Mouse (Mus musculus): ENCODE data around the gene Pik3c2a. TPM values are rescaled to one million over a fixed set of nuclear protein-coding genes. Genes with fewer than 3 reads are reported as not detected.

The Pik3c2a gene
- polyA plus RNA-seq, 1 experiment from 2014 or later = 22.0 TPM

DNA sequence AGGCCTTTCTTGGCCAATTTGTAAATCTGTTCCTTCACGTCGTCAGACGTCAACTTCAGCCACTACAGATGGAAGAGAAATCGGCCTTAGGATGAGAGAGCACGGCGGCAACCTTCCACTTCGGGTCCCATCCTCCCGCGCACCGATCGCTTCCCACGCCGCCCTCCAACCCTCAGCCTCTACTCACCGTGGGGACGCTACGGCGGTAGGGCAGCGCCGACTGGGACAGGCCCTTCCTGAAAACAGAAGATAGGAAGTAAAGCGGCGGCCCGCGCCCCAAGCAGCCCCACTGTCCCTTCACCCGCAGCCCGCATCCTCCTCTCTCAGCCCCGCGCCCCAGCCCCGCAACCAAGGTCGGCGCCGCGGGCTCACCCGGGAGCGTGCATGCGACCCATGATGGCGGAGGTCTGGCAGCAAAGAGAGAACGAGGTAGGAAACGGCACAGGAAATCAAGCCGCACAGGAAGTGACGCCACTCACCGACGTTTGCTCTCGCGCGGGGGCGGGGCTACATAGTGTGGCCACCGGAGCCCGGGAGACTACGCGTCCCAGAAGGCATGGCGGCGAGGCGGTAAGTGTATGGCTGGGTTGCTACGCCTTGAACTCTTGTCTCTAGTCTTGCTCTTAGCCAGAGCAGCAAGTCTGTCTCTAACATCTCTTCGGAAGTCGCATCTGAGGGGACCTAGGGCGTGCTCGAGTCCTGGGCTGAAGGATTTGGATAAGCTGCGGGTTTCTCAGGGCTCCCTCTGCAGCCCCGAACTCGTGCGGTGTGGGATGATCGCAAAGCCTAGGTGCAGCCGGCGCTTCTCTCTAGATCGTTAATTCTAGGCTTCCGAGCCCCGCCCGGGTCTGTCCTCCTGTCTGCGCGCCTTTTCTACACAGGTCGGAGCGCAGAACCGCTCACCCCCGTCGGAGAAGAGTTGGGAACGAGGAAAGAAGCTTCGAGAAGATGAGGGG lies 109.3 kb downstream of the Pik3c2a start, which contains the start of gene Rps13:
Rps13 (minus strand) TSS at position 483 of the 956 bp plus-strand sequence.
- under 1% methylated on average over 73 of the region's 78 CpGs for WGBS (ENCODE audit: missing documents)
- peak within 1 kb of the TSS; percentile 87 for H3K4me3 ChIP-seq (ENCODE audit: inconsistent target)
- H3K27ac ChIP-seq = peak within 1 kb of the TSS; percentile 66
- H3K36me3 ChIP-seq (ENCODE audit: inconsistent target) = peaks cover 22% of the 10 kb centered on the region
- H3K79me2 ChIP-seq (ENCODE audit: inconsistent target) = peaks cover 18% of the 10 kb centered on the region

DNA sequence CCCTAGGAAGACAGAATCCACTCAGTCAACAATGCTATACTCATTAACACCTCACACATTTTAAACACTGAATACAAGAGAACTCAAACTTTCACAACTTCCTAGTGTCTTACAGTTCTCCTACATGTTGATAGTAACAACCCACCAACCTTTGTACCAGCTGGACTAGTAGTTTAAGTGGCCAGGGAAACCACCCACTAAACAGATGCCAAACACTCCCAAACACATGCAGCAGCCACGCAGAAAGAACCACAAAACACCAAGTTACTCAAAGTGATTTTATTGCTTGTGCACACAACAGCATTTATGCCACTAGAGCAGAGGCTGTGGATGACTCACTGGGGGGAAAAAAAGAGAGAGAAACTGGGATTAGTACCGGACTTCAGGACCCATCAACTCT lies 112.0 kb downstream of the Pik3c2a start:
- peaks cover 18% of the 10 kb centered on the region for H3K79me2 ChIP-seq (ENCODE audit: inconsistent target)
- peaks cover 19% of the 10 kb centered on the region for H3K36me3 ChIP-seq (ENCODE audit: inconsistent target)
- no peak overlapping the region for H3K27ac ChIP-seq
- no peak overlapping the region for H3K4me3 ChIP-seq (ENCODE audit: inconsistent target)
- 80% methylated on average over 2 of the region's 2 CpGs for WGBS (ENCODE audit: missing documents)

DNA sequence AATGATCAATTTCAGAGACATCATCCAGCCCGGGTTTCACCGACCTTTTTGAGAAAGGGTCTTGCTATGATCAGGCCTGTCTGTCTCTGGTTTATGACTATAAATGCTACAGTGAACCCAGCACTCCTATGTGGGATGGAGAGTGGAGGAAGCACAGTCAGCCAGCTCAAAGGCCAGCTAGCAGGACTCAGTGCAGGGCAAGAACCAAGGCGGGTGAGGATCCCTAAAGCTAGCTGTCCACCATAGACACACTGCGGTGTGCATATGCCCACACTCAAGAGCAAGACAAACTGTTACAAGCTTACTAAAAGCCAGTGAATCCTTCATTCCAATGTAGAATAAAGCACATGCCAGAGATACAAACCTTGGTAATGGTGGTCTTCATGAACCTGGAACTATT lies 113.4 kb downstream of the Pik3c2a start:
- WGBS (ENCODE audit: missing documents) = 95% methylated on average over 4 of the region's 4 CpGs
- no peak overlapping the region for H3K27ac ChIP-seq
- H3K36me3 ChIP-seq (ENCODE audit: inconsistent target) = peaks cover 19% of the 10 kb centered on the region
- H3K79me2 ChIP-seq (ENCODE audit: inconsistent target) = peaks cover 18% of the 10 kb centered on the region
- no peak overlapping the region for H3K4me3 ChIP-seq (ENCODE audit: inconsistent target)

DNA sequence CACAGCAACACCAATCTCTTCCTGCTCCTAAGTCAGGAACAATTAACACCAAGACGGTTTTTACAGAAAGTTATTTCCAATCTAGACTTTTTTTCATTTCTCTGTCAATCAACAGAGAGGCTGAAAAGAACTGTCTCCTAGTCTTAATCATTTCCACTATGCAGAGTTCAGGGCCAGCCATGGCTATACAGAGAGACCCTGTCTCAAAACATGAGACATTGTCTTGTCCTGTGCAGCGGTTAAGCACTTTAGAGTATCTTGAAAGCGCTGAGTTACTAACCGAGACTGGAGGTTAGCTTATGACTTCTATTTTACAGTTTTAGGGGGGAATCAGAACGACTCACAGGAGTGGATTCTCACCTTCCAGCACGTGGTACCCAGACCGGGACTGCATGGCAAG lies 114.5 kb downstream of the Pik3c2a start:
- H3K27ac ChIP-seq = no peak overlapping the region
- H3K36me3 ChIP-seq (ENCODE audit: inconsistent target) = peaks cover 19% of the 10 kb centered on the region
- 92% methylated on average over 7 of the region's 7 CpGs for WGBS (ENCODE audit: missing documents)

DNA sequence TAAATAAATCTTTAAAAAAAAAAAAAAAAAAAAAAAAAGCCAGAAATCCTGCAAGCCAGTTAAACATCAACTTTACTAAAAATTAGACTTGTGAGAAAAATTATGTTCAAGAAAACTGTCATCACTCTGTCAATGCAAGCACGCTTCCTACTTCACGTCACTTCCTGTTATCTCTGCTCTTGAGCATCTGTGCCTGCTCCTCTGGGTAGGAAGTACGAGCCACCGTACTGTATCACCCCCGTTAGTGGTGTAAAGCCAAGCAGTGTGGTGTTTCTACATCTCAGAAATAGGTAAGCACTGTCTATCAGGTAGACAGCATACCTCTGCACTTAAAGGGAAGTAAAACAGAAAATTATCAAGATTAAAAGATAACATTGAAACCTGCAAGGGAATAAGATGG lies 115.3 kb downstream of the Pik3c2a start:
- 36% methylated on average over 5 of the region's 5 CpGs for WGBS (ENCODE audit: missing documents)
- Histone ChIP-seq H3K27ac (no peak overlapping the region), H3K79me2 (ENCODE audit: inconsistent target) (peaks cover 9% of the 10 kb centered on the region), H3K4me3 (ENCODE audit: inconsistent target) (no peak overlapping the region), H3K36me3 (ENCODE audit: inconsistent target) (peaks cover 19% of the 10 kb centered on the region)

More for the DNA sequence above, 114.5 kb downstream of the Pik3c2a start:
- no peak overlapping the region for H3K4me3 ChIP-seq (ENCODE audit: inconsistent target)
- peaks cover 18% of the 10 kb centered on the region for H3K79me2 ChIP-seq (ENCODE audit: inconsistent target)

DNA sequence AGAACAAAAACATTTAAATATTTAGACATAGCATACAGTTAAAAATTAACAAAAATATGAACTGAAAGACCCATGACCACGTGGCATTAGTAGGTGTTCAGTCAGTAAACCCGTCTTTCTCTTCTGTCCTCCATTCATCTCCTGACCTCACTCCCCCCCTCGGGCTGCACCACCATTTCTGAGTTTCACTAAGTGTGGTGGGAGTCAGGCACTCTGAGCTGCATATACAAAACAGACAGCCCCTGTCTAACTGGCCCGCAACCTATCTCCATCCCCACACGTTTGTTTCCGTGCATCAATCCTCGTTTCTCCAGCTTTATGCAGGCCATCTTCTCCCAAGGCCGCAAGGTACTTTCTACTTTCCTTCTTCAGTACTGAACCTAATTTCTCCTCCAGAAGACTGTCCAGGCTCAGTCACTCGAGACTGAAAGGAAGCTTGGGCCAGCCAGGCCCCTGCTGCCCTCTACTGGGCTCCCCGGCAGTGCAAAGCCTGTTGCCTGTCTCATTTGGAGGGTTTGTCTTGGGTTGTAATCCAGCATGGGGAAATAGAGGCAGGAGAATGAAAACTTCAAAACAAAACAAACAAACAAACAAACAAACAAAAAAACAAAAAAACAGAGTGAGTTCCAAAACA lies 119.8 kb downstream of the Pik3c2a start:
- WGBS (ENCODE audit: missing documents) = 40% methylated on average over 10 of the region's 10 CpGs
- Histone ChIP-seq H3K4me3 (ENCODE audit: inconsistent target) (no peak overlapping the region), H3K36me3 (ENCODE audit: inconsistent target) (no peaks in the 10 kb centered on the region), H3K79me2 (ENCODE audit: inconsistent target) (no peaks in the 10 kb centered on the region), H3K27ac (no peak overlapping the region)

DNA sequence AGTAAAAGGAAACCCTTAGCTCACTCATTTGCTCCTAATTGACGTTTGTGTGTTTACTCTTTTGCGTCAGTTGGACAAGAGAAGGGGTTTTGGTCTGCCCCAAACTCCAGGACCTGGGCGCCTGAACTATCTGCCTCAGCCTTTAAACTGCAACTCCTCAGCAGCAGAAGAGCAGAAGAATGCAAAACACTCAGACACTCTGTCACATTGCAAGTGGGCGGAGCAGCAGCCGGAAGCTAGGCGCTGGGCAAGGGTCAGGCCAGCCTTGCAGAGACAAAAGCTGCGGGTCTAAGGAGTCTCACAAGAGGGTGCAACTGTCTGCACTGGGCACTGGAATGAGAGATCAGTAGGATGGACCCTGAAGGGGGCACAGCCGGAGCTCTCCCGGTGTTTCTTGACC lies 133.8 kb downstream of the Pik3c2a start:
- 41% methylated on average over 9 of the region's 9 CpGs for WGBS (ENCODE audit: missing documents)

DNA sequence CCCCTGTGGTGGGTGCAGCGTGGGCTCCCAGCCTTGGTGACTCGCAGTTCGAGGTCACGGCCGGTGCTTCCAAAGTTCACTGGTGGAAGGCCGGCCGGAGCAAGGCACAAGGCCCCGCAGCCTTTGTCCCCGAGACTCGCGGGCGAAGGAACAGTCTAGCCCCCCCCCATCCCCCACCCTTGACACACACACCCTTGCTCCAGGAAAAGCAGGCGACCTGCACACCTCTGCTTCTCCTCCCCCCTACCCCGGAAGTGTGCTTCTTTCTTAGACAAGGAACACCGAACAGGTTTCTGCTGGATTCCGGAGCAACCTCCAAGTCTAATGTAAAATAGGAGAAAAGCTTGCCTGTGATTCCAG lies 134.6 kb downstream of the Pik3c2a start:
- 16% methylated on average over 13 of the region's 16 CpGs for WGBS (ENCODE audit: missing documents)
- Histone ChIP-seq H3K27ac (no peak overlapping the region), H3K4me3 (ENCODE audit: inconsistent target) (no peak overlapping the region; the same call in 1 of the 2 replicates), H3K36me3 (ENCODE audit: inconsistent target) (no peaks in the 10 kb centered on the region), H3K79me2 (ENCODE audit: inconsistent target) (no peaks in the 10 kb centered on the region)

More for the DNA sequence above, 133.8 kb downstream of the Pik3c2a start:
- Histone ChIP-seq H3K4me3 (ENCODE audit: inconsistent target) (no peak overlapping the region), H3K36me3 (ENCODE audit: inconsistent target) (no peaks in the 10 kb centered on the region), H3K27ac (no peak overlapping the region), H3K79me2 (ENCODE audit: inconsistent target) (no peaks in the 10 kb centered on the region)

DNA sequence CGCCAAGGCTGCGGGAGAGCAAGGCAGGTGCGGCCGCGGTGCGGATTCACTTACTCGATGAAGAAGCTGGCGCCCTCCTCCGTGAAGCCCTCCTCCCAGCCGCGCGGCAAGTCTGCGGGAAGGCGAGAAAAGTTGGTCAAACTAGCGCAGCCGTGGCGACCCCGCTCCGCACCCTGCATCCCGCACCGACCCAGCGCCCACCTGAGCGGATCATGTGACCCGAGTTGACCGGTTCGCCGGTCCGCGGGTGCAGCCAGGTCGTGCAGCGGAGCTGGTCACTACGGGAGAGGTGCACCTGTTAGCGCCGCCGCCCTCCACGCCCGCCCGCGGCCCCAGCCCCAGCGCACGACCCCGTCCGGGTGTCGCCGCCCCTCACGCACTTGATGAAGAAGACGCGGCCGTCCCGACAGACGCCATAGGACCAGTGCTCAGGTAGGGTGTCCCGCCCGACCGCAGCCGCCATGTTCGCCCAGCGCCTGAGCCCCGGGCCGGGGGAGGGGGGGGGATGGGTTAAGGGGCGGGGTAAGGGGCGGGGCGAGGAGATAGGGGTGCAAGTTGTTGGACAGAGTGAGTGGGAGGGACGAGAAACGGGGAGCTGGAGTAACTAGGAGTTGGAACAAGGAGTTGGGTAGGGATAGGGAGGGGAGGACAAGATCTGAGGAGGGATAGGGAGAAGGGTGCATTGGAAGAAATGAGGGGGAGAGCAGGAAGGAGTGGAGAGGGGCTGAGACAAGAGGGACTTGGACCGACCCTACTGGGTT lies 135.2 kb downstream of the Pik3c2a start, which contains the start of gene Plekha7:
Plekha7 (minus strand) TSS at position 506 of the 761 bp plus-strand sequence.
- H3K4me3 ChIP-seq (ENCODE audit: inconsistent target) = no peak within 1 kb of the TSS; the same call in 1 of the 2 replicates
- H3K79me2 ChIP-seq (ENCODE audit: inconsistent target) = no peaks in the 10 kb centered on the region
- H3K36me3 ChIP-seq (ENCODE audit: inconsistent target) = no peaks in the 10 kb centered on the region
- under 1% methylated on average over 61 of the region's 65 CpGs for WGBS (ENCODE audit: missing documents)
- no peak within 1 kb of the TSS for H3K27ac ChIP-seq

DNA sequence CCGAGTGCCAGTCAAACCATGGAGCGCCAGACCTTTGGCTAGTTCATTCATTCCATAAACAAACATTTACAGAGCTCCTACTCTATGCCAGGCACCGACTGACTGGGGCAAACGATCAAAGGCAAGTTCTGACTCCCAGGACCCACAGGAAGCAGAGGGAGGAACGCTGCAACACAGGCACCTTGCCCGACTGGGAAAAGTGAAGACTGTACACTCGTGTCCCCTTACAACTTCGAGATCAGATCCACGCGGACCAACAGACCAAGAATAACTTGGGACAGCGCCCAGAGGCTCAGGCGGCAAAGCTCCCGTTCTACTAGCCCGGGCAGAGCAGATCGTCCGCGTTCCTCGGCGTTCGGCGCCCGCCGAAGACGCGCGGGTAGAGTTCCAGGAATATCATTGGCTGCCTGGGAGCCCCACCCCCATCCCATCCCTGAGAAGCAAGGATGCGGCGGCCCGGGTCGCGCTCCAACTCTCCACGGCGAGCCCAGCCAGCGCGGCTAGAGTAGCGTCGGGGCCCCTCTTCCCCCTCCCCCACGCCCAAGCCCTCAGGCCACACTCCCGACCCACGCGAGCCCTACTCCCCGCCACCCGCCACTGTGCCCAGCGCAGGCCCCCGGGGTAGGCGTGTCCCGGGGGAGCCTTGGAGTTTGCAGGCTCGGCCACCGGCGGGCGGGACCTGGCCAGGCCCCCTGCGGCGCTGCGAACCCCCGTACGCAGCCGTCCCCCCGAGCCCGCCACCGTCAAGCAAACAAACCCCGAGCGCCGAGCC lies 136.0 kb downstream of the Pik3c2a start:
- H3K36me3 ChIP-seq (ENCODE audit: inconsistent target) = no peaks in the 10 kb centered on the region
- no peak overlapping the region for H3K27ac ChIP-seq
- no peaks in the 10 kb centered on the region for H3K79me2 ChIP-seq (ENCODE audit: inconsistent target)
- H3K4me3 ChIP-seq (ENCODE audit: inconsistent target) = no peak overlapping the region
- WGBS (ENCODE audit: missing documents) = 3% methylated on average over 37 of the region's 63 CpGs

DNA sequence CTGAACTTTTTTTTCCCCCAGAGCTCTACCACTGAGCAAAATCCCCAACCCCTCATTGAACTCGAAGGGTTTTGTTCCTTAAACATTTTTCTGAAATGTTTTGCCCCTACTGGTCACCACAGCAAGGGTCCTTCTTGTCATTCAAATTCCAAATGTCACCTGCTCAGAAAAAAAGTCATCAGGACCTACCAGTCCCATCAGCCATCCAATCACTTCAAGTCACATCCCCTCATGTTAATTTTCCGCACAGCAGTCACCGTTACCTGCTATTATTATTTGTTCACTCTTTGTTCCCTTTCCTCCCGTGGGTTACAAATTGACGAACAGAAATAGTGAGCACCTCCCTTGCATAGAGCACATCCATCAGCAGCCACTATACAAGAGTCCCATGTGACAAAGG lies 136.6 kb downstream of the Pik3c2a start:
- Histone ChIP-seq H3K27ac (no peak overlapping the region), H3K79me2 (ENCODE audit: inconsistent target) (no peaks in the 10 kb centered on the region), H3K36me3 (ENCODE audit: inconsistent target) (no peaks in the 10 kb centered on the region), H3K4me3 (ENCODE audit: inconsistent target) (no peak overlapping the region)
- 13% methylated on average over 5 of the region's 5 CpGs for WGBS (ENCODE audit: missing documents)

DNA sequence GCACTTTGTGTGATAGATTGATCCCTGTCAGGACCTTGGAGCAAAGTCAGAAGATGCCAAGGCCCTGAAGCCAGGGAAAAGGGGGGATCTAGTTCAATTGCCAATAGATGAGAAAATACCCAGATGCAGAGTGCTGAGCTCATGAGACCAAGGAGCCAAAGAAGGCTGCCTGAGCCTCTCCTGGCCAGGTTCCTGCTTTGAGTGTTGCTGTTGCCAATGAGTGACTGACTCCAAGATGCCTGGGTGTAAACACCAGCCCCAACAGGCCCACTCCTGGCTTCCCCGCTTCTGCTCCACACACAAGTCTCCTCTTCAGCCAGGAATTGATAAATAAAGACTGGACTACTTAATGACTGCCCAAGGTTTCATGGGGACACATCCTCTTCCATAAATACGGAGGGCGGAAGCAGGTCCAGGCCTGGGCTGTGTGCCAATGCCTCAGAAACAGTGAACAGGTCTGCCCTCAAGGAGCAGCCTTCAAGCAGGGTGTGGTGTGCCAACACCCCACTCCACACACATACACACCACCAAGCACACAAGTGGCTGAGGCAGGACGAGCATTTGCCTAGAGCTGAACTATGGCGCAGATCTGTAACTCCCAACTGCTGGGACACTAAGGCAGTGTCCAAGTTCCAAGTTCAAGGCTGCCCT lies 141.5 kb downstream of the Pik3c2a start:
- WGBS (ENCODE audit: missing documents) = 94% methylated on average over 5 of the region's 5 CpGs
- H3K79me2 ChIP-seq (ENCODE audit: inconsistent target) = no peaks in the 10 kb centered on the region
- no peak overlapping the region for H3K4me3 ChIP-seq (ENCODE audit: inconsistent target)
- no peak overlapping the region for H3K27ac ChIP-seq
- H3K36me3 ChIP-seq (ENCODE audit: inconsistent target) = no peaks in the 10 kb centered on the region

DNA sequence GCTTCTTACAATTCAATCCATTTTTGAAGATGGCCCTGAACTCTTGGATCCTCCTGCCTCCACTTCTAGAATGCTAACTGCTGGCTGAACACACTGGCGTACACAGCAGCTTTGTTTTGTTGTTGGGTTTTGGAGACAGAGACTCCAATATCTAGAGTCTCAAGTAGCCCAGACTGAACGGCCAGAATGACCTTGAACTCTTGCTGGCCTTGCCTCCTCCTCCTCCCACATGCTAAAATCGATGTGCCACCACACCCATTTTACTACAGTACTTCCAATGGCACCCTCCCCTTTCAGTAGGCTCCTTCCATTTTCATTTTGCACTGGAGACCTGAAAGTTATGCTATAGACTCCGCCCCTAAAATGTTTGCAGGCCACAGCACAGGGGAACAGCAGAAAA lies 142.1 kb downstream of the Pik3c2a start:
- Histone ChIP-seq H3K79me2 (ENCODE audit: inconsistent target) (no peaks in the 10 kb centered on the region), H3K4me3 (ENCODE audit: inconsistent target) (no peak overlapping the region), H3K27ac (no peak overlapping the region), H3K36me3 (ENCODE audit: inconsistent target) (no peaks in the 10 kb centered on the region)
- 97% methylated on average over 4 of the region's 4 CpGs for WGBS (ENCODE audit: missing documents)
